Mouse (Mus musculus) left cerebral cortex, adult 18-20 months (tissue): ENCODE measurements around the gene Trim72. TPM values are rescaled to one million over a fixed set of nuclear protein-coding genes. Genes with fewer than 3 reads are reported as not detected.

ENCODE experiments used
- DNase-seq, 2 experiments: peaks; one replicate each; pipeline ENCODE4 v3.0.0; 2021 to 2022; ENCODE audit warnings: low spot score in 2 of 2, mixed read lengths in 1 of 2
- long read RNA-seq, 2 experiments: library from polyadenylated mRNA; stranded (forward); transcript quantifications; one replicate each; pipeline ENCODE4 v2.0.0; 2021
- total RNA-seq, 2 experiments: library from RNA; stranded (reverse); gene quantifications; 2 replicates each; pipeline ENCODE4 v1.2.3; 2021

Gene Trim72
- total RNA-seq = under 1 TPM; 0.66 to 0.72 TPM
- long read RNA-seq, experiment 1 = 0 reads
- long read RNA-seq, experiment 2 = 0 reads

DNA sequence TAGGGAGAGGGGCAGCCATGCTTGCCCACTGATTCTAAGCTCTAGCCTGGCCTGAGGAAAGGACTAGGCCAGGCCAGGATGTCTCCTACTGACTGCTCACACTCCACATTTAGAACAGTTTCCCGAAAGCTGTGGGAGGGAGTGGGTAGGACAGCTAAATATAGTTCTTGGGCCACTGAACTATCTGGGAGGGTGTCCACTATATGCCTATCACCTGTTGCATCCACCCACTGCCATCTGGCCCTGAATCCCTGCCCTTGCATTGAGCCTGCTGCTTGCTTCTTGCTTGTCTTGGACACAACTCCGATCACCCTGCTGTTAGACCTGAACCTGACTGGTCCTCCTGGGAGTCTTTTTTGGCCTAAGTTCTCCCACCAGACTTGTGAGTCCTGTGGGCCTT is at the start of gene Trim72:
TSS of gene Trim72 (plus strand) at position 262 of the 400 bp plus-strand sequence.
- peak; percentile 45 to 51 for DNase-seq

DNA sequence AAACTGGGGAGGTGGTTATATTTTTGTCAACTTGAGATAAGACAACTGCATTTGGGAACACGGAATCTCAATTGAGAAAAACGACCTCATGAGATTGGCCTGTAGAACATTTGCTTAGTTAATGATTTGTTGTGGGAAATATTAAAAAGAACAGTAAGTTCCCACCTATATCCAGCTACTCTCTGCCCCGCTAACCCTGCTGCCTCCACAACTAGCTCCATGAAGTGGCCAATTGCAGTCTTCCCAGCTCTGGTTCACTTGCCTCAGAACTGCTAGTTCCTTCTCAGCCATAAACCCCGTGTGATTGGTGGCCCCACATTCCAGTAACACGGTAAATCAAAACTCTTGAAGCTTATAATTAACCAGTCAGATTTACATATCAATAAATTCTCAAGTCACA is 44.4 kb upstream of the Trim72 start:
- DNase-seq = no peak

DNA sequence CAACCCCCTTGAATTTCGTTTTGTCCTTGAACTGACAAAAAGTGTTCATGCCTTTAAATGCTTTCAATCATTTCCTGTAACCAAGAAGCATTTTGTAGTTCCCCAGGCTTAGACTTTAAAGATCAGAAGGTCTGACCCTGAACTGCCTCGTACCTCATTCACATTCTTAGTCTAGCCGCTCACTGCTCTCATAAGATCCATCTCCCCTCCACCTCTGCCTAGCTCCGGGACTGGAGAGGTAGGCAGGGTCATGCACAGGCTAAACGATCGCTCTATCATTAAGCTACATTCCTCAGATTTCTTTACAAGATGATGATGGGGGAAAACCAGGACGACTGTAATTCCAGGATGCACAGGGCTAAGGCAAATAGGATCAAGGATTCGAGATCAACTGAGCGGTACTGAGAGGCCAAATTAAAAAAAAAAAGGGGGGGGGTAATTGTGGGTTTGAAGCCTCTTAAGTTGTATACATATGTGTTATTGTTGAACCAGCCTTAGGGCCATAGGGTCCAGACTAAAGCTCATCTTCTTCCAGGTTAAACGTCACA is 37.3 kb upstream of the Trim72 start:
- no peak for DNase-seq

DNA sequence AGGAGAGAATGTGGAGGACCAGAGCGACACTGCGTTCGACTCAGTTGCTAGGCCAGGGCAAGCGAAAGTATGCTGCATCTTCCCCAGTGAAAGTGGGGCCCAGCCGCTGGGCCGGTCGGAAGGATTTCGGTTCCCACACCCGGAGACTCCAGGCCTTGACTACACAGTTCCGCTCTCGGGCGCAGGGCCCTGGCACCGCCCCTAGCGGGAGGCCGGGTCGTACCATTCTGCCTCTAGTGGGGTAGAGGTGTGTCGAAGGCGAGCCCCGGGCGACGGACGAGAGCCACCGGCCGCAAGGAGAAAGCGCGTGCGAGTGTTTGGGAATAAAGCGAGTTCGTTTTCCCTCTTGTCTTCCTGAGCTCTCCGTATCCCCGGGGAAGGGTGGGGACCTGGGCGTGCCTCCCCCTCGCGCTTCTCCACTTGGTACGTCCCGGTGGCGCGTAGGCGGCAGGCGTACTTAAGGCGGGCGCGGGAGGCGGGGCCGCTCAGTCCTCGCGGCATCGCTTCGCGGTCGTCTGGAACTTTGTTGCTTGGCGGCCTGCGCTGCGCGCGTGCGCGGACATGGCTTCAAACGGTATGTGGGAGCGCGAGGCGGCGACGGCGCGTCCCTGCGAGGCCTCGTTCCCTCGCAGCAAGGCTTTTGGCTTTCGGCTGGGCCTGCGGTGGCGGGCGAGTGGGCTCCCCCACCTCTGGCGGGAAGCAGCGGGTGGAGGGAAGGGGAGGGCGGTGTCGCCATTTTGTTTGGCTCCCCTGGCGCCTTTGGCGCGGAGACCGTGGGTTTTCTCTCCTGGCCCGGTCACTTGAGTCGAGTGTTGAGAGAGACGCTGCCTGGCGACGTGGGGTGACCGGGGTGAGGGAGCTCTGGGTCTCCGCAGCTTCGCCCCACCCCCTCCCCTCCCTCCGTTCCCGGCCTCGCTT is 36.5 kb upstream of the Trim72 start, which contains the start of gene Fus:
TSS of gene Fus (plus strand) at position 454 of the 918 bp plus-strand sequence.
- DNase-seq = peak; percentile 92 to 93

DNA sequence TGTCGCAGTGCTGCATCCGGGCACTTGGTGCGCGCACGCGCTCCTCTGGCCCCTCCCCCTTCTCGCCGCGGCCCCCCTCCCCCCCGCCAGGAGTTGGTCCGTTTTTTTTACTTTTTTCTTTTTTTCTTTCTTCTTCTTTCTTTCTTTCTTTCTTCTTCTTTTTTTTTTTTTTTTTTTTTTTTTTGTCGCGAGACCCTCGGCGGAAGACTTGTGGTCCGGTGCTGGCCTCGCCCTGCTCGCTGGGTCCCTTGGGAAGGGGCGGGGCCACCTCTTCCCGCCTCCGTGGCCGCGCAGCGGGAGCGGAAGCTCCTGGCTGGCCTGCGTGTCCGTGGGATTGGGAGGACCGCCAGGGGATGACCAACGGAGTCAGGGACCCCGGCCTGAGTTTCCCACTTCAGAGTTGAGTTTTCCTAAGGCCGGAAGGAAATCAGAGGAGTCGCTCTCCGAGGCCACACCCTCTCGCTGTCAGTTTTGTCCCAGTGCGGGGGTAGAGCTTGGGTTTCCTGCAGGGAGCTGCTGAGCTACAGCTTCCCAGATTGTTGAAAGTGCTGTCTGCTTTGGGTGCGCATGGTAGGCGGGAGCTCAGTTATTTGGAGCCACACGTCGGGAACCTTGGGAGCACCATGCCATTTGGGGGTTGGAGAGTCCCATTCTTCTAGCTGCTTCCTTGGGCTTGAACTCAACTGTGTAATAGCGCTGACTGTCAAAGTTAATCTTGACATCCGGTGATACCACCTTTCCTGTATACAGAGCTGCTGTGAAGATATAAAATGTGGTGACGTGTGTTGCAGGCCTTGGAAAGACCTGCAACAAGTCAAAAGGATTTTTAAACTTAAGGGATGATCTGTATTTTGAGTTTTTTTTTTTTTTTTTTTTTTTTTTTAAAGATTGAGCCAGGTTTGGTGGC is 35.6 kb upstream of the Trim72 start:
- peak; percentile 57 to 63 for DNase-seq

DNA sequence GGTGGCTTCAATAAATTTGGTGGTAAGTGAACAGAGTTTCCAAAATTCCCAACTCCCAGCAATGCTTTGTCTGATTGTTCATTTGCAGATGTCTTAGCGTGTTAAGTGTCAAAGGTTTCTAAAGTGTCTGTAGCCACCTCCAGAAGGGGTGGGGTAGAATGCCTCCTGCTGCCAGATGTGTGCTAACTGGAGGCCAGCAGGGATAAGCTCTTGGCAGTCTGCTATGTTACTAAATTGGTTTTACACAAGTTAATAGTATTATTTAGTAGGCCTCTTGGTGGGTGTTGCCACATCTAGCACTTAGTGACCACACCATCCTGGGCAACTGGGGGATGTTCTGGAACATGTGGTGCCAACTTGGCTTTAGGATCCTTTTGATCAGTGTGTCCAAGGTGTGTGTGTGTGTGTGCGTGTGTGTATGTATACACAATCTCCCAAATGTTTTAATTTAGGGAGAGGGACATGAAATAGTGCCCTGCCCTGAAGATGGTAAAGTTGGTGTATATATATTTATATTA is 29.3 kb upstream of the Trim72 start:
- no peak for DNase-seq

DNA sequence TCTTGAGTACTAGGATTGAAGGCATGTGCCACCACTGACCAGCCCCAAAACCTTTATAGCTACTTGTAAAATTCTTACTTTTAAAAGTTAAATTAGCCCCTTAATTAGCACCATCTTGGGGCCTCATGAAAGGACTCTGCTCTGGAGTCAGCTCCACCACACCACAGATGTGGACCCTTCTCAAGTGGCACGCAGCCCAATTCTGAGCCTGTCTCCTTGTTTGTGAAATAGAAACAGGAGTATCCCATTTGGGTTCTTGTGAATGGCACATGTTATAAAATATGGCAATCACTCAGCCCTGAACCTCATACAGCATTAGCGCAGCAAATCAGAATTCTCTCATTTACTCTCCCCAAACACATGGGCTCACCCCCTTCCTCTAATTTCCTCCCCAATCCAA is 24.9 kb upstream of the Trim72 start:
- DNase-seq = no peak

DNA sequence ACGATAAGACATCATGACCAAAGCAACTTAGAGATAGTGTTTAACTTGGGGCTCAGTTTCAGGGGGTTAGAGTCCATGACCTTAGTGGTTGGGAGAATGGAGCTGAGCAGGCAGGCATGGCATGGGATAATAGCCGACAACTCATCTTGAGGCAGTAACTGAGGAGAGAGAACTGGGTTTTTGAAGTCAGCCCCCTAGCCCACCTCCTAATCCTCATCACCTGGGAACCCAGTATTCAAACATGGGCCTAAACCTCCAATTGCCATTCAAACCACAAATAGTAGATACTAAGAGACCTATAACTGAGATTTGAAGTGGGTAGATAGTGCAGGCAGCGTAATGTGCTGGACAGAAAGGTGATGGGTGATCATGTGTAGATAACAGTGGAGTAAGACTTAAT is 23.1 kb upstream of the Trim72 start:
- no peak for DNase-seq

DNA sequence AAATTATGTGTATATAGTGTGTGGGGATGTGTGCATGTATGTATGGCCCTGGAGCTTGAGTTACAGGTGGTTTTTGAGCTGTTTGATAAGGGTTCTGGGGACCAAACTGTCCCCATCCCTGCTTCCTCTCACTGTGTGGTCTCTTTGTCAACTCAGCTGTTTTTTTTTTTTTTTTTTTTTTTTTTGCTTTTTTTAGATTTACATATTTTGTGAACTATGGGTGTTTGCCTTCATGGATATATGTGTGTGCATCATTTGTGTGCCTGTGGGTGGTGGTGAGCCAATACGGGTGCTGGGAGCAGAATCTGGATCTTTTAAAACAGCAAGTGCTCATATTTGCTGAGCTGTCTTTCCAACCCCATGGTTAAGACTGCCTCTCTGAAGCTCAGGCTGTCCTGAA is 14.8 kb upstream of the Trim72 start:
- DNase-seq = no peak

DNA sequence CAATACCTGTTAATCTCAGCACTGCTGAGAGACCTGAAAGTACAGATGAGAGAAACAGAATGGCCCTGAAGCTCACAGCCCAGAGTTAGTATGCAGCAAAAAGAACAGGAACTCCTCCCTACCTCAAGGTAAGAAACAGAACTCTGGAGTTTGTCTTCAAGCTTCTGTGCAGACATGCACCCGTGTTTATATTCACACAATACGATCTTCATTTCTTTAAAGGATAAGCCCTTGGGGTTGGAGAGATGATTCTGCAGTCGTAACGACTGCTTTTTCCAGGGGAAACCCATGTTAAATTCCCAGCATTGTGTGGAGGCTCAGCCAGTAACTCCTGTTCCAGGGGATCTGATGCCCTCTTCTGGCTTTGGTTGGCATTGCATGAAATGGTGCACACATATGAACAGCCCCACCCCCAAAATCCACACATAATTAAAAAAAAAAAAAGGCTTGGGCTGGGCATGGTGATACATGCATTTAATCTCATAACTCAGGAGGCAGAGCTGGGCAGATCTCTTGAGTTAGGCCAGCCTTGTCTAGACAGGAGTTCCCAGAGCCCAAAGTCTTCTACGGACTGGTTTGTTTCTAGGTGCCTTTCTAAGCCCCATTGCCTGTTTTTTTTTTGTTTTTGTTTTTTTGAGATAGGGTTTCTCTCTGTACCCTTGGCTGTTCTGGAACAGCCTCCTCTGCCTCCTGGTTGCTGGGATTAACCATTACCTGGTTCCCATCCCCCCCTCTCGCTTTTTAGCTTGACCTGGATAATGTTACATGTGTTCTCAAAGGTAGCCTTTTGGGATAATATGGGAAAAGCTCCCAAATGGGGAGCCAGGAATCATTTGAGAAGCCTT is 11.9 kb upstream of the Trim72 start:
- DNase-seq = peak; percentile 53 to 77

DNA sequence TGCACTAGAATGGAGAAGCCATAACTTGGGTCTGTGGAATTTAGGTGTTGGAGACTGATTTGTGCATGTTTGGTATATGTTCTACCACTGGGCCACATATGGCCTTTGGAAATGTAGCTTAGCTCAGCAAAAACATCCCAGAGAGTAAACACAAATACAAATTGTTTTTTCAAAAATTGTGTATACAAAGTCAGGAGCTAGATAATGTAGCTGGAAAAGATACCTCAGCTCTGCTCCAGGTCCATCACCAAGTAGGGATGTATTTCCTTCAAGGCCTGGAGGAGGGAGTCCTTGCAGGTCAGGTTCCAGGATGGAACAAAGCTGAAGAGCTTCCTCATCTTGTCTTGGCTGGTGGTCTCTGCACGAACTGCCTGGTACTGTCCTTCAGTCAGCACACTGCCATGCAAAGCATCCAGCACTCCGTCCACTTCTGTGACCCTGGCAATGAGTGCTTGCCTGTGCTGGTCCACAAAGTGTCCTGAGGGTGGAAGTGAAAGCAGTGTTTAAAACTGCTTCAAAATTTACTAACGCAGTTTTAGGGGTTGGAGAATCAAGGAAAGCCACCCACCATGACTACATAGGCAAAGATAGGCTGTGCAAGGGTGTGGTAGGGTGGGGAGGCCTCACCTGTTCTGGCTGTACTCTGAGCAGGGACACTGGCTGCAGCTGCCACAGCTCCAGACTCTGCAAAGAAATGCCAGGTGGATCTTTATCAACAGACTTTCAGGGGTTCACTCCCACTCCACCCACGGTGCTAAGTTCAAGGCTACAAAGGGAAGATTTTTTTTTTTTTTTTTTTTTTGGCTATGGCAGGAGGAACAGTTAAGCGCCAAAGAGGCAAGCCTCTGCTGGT is 11.0 kb upstream of the Trim72 start:
- no peak for DNase-seq

DNA sequence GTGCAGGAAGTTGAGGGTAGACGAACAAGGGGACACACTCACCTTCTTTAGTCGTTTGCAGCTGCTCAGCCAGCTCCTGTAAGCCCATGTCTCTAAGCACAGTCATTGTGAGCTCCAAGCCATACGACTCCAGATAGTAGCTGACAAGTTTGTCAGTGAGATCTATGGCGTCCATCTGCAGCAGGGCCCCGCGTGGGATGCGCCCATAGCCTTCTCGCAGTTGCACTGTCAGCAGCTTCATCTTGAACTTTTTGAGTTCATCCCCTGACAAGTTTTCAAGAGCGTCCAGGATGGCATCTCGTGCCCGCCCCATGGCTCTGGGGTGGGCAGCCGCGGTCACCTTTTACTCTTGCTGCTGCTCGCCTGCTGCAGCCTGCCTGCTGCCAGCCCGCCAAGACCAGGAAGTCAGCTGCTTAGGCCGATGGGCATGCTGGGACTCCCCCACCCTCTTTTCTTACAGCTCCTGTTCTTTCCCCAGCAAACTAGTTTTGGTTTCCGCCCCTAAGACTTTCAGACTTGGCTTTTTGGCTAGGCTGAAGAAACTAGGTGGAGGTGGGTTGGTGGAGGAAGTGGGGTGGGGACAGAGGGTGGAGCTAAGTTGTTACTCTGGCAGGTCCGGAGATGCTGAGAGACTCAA is 10.3 kb upstream of the Trim72 start, which contains the start of gene Pycard:
TSS of gene Pycard (minus strand) at position 527 of the 637 bp plus-strand sequence.
- DNase-seq = no peak

DNA sequence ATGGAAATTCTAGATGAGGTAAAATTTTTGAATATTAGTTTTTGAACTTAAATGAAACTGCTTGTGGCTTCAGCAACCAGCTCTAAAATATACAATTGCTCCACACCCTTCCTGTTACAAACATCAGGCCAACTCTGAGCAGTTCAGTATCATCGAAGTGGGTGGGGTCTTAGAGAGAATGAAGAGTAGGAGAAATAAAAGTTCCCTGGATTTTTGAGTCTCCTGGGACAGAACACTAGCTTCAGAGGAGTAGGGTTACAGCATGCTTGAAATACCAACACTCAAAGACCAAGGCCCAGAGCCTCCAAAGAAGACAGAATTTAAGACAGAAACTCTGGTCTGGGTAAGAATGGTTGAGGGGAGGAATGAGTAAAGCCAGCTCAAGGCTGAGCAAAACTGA is 4.3 kb upstream of the Trim72 start:
- no peak for DNase-seq

DNA sequence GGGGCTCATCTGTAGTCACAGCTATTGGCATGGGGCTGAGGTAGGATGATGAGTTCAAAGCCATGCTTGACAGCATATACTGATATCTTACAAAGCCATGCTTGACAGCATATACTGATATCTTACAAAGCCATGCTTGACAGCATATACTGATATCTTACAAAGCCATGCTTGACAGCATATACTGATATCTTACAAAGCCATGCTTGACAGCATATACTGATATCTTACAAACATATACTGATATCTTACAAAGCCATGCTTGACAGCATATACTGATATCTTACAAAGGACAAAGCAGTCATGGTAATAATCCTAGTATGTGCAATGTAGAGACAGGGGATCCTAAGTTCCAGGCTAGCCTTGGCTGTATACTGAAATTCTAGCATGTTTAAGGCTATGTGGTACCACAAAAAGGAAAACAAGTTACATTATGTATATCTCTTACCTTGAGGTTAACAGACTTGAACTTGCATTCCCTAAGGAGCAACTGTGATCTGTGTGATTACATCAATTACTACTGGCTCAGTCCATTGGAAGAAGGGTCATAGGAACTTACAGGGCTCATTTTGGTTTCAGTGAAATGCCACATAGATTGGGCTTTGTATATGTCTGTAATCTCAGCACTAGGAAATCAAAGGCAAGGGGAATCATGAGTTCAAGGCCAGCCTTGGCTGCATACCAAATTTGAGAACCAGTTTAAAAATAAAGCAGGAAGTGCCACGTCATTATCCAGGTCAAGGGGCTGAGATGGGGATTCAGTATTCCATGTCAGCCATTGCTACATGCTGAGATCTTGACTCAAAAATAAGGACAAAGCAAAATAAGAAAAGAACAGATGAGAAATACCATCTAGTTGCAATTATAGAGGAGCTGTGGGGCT is 3.4 kb upstream of the Trim72 start:
- DNase-seq = no peak

DNA sequence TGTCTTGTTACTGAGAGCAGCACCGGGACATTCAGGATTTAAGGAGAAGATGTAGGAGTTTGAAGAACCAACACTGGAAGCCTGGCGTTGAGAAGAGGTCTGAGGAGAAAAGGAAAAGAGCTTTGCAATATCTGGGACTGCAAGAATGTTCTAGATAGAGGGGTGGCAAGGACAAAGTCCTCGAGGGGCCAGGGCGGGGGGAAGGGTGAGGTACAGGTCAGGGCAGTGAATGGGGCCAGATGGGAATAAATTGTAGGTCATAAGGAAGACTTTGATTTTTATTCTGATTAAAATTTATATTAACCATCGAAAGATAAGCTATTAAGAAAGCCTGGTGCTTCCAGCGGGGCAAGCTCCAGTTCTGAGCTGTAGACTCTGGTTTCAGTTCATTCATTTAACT is 651 bp upstream of the Trim72 start:
- DNase-seq = no peak

DNA sequence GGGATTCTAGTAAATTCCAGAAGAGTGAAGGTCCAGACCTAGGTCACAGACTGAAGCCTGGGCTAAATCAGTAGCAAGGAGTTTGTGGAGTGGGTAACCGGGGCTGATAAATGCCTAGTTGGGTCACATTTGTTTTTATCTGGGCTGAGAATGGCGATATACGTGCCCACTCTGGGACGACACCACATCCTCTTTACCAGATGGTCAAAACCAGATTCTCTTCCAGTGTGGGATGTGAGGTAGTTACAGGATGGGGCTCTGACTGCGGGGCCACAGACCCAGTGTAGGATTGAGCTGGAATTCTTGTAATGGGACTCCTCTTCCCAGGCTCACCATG is 369 bp downstream of the Trim72 start:
- no peak for DNase-seq

DNA sequence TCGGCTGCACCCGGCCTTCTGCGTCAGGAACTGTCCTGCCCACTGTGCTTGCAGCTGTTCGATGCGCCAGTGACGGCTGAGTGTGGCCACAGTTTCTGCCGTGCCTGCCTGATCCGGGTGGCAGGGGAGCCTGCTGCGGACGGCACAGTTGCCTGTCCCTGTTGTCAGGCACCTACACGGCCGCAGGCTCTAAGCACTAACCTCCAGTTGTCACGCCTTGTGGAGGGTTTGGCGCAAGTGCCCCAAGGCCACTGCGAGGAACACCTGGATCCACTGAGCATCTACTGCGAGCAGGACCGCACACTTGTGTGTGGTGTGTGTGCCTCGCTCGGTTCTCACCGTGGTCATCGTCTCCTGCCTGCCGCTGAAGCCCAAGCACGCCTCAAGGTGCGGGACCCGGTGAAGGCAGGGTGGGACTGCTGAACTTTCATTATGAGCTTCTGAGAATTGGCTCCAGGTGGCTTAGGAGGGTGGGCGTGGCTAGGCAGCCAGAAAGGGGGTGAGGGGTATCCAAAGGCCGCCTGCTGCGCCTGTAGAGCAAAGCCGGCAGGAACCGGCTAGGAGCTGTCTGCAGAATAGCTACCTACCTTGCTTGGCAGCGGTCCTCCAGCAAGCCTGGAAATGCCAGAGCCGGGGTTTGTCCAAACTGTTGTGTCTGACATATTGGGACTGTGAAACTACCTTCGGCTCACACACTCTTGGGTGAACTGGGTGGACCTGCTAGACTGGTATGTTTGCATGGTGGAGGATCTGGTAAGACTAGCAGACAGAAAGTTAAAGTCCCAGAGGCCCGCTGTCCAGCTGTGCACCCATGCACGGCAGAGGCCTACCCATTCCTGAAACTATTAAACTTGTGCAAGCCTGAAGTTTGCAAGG is 976 bp downstream of the Trim72 start:
- DNase-seq = no peak
